Mouse (Mus musculus) liver, embryonic 14.5 days (tissue): ENCODE measurements around the gene Nsf.

Experiments used
- CTCF ChIP-seq: IDR thresholded peaks from 2 replicates; pipeline ENCODE4 v1.5.1; 2016; ENCODE audit warnings: antibody characterized with exemption, low read depth, control low read depth
- EP300 ChIP-seq: IDR thresholded peaks from 2 replicates; pipeline ENCODE4 v1.6.1; 2016; ENCODE audit warnings: antibody characterized with exemption, low read depth

- no peak for TF ChIP-seq CTCF
- no peak for TF ChIP-seq EP300
Measured at GRCm38 (mm10) chr11:103878441-103878840, 75.4 kb downstream of the Nsf start.
